Mouse (Mus musculus) megakaryocyte, adult 5-6 weeks (primary cell): ENCODE data around the gene Kcnh1. TPM values are rescaled to one million over a fixed set of nuclear protein-coding genes. Genes with fewer than 3 reads are reported as not detected.

Experiments used
- ATAC-seq: 2 replicates; pipeline ENCODE4 v1.8.0; 2016; ENCODE audit warnings: mild to moderate bottlenecking, inconsistent platforms; ENCODE audit not compliant: poor library complexity, severe bottlenecking
- total RNA-seq, 2 experiments: library from RNA; stranded (forward) in 1 of 2; stranded (reverse) in 1 of 2; fragments of 153-499, 151-499 nt in 1 of 2; fragments of 221-1000, 200-1000 nt in 1 of 2; gene quantifications; 2 replicates each; pipeline versions ENCODE4 v1.2.3 to v1.2.4; 2015 to 2017

The Kcnh1 gene
- total RNA-seq, 2 experiments from 2014 or later: not detected

DNA sequence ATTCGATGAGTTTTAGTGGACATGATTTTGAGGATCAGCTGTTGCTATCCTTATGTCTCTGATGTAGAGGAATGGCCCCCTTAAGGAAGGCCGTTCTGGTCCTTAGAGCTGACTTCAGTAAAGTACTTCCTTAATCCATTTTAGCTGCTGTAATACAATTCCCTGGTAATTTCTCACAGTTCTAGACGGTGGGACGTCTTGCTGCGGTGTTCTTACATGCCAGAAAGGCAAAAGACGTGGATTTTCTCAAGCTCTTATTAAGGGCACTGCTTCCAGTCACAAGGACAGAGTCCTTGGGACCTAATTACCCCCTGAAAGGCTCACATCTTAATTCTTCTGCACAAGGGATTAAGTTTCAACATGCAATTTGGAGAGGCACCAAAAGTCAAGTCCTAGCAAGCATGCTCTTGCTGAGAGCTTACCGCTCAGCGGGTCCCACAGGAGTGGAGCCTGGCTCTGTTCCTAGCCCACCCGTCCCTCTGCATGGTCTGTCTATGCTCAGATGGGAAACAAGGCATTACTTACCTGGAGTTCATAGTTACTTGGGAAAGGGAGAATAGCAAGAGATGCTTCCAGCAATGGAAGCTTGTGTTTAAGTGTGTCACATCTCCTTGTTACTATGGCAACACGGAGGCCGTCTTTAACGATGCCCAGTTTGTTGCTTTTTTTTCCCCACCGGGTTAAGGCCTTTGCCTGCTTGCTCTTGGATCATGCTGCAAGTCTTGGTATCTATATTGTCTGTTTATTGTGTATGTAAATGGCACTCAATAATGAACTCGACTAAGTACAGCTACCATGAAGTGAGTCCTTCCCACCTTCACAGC is 209.3 kb downstream of the Kcnh1 start:
- no peak for ATAC-seq

DNA sequence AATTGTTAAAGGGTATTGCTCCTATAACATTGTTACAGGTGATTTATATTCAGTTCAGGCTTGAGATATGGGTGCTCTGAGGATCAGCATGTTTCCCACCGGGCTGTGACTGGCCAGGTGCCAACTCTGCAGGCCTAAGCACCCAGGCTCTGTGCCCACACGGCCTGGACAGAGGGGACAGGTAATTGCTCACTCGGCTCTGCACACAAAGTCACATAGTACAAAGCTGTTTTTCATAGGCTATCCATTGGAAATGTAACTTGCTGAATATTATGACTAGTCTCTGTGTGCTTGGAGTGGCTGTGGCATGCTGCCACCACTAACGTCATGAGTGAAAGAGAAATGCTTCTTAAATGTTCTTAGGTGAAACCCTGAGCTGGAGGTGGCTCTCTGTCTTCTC is 210.4 kb downstream of the Kcnh1 start:
- ATAC-seq: no peak

DNA sequence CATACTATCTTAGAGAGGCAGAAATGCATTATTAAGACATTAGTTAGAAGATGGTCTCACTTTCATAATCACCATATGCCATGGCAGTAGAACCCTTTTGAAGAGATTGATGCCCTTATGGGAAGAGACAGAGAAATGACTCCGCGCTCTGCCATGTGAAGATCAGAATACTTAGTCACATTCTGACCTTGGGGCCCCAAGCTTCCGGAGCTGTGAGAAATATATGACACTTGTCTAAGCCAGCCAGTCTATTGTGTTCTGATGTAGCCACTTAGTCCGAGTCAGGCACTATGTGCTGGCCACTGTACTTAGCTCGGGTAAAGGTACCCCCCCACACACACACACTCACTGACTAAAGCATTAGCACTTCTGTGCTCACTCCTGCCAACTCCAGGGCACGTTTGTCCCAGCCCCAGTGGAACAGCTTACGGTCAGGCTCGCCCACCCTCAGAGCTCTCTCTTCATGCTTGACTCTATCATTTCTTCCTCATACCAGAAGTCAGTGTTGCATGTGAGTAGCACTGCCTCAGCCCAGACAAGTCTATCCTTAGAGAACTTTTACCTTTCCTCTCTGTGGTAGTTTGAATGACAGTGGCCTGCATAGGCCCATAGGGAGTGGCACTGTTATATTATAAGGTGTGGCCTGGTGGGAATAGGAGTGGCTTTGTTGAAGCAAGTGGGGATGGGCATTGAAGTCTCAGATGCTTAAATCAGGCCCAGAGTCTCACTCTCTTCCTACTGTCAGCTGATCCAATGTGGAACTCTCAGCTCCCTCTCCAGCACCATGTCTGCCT is 212.5 kb downstream of the Kcnh1 start:
- no peak for ATAC-seq

DNA sequence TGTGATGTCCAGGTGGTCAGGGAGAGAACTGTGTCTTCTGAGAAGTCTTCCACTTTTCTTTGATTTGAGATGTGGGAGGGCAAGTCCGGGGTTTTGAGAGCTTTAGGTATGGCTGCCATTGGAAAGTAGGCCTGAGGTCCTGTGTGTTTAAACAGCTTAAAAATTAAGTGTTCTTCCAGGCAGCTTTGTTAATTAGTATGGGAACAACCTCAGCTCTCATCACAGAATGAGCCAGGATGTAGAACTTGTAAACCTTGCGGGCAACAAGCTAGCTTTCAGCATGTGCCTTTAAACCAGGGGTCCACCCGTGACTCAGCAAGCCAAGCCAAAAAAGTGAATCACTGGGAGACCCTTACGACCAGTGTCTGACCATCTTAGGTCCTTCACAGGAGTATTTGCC is 214.6 kb downstream of the Kcnh1 start:
- no peak for ATAC-seq

DNA sequence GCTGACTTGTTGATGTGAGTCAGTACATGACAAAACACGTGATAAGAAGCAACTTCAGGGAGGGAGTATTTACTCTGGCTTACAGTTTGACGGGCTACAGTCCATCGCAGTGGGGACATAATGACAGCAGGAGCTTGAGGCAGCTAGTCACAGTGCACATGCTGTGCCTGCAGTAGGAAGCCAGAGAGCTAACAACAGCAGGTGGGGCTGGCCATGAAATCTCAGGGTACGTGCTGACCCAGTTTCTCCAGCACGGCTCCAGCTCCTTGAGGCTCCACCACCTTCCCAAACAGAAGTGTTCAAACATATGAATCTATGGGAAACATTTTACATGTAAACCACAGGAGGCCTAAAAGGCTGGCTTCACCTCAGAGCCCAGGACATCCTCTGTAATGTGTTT is 216.0 kb downstream of the Kcnh1 start:
- ATAC-seq: no peak

DNA sequence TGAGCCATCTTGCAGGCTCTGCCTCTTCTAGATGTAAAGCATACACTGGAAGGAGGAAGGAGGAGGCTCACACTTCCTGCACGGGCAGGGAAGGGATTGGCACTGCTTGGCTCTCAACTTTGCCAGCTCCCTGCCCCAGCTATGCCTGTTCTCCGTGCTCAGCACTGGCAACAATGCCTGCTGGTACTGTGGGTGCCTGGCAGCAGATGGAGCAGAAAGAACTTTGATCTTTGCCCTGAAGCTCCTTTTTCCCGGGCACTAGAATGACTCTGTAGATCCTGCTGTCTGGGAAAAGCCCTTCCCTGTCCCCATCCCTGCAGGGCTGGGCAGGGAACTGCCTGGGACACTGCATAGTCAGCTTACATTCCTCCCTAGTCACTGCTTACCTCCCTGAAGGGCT is 225.2 kb downstream of the Kcnh1 start:
- no peak for ATAC-seq

DNA sequence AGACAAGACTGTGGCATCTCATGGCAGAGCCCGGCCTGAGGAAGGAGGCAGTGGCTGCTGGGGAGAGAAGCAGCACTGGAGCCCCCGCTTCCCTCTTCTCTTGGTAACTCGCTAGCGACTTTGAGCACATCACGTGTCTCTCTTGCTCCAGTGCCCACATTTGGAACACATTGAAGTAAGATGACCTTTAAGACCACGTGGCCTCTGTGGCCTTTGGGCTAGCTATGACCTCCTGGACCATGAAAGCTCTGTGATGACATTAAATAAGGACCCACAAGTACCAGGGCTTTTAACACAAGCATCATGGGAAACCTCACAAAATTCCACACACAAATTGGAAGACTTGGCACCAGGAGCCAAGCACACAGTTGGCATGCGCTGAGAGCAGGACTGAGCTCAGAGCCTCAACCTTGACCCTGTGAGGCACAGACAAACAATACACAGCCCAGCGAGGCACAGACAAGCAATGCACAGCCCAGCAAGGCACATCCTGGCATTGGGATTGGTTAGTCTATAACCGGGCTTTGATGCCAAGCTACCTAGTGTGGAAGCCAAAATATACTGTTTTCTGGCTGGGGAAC is 225.8 kb downstream of the Kcnh1 start:
- no peak for ATAC-seq

DNA sequence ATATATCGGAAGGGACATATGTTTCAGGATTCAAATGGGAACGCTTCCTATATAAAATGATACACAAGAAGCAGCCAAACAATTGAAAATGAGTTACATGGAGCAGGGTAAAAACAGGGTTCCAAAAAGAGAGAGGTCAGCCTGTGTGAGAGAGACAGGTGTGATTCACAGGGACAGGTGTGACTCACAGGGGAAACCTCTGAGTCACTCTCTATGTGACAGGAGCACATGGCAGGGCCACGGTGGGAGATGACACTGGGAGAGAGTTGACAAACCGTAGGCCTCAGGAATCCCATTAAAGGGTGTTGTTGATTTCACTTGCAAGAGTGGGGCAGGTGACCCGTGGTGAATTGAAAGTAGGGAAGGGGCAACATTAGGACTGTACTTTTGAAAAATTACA is 228.6 kb downstream of the Kcnh1 start:
- ATAC-seq: no peak

DNA sequence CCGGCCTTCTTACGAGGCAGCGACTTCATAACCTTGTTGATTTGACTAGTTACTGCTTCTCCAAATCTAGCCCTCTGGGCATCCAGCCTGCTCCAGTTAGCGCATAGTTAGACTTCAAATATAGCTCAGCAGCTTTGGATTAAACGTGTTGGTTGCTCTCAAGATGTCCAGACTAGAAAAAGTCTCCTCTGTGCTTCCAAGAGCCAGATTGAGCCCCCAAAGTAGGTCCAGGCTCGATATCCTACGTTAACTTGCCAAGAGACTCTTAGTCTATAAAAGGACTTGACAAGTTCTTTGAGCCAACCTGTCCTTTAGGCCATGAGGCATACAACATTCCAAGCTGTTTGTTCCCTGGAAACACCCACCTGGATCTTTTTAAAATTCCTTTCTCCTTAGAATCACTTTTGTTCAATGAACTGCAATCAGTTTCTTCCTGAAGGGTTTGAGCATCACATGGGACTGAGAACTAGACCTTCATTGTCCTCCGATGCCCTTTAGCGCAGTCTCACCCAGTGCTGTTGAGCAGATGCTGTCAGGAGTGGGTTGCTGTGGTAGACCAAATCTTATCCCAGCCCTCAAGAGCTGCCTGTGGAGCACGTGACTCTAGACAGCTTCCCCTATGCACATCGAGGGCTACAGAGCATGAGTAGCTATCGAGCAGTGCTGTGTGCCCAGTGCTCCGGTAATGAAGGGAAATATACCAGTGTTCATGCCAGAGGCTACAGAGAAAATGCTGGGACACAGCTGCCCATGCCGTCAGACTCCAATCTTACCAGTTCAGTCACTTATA is 231.0 kb downstream of the Kcnh1 start:
- ATAC-seq: no peak

DNA sequence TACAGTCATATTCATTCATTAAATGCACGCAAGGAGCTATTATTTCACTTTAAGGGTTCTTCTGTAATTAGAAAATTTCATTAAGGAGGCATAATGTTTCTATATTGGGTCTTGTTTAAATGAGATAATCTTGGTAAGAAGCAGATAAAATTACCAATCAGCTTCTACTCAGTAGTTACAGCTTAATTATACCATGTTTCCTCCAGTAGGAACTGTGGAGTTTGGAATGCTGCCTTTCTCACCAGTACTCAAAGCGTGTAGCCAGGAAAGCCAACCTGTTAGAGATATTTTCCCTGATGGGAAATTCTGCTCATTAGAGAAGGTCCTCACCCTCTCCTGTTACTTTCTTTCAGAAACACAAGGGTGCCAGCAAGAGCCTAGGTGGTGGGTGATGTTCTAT is 240.8 kb downstream of the Kcnh1 start:
- ATAC-seq: no peak

DNA sequence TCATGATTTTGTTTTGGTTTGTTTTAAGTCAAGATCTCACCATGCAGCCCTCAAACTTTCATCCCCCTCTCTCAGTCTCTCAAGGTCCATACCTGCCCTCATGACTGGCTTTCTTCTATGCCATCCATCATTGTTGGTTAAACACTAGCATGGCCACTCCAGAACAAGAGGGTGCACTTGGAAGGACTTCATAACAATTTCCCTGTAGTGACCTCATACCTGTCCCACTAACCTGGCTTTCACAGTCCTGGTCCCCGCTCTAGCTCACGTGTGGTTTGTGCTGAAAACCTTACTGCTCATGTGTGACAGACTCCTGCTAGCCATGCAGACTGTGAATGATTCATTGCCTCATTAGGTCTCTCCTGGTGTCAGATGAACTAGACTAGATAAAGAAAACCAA is 244.9 kb downstream of the Kcnh1 start:
- ATAC-seq: no peak

DNA sequence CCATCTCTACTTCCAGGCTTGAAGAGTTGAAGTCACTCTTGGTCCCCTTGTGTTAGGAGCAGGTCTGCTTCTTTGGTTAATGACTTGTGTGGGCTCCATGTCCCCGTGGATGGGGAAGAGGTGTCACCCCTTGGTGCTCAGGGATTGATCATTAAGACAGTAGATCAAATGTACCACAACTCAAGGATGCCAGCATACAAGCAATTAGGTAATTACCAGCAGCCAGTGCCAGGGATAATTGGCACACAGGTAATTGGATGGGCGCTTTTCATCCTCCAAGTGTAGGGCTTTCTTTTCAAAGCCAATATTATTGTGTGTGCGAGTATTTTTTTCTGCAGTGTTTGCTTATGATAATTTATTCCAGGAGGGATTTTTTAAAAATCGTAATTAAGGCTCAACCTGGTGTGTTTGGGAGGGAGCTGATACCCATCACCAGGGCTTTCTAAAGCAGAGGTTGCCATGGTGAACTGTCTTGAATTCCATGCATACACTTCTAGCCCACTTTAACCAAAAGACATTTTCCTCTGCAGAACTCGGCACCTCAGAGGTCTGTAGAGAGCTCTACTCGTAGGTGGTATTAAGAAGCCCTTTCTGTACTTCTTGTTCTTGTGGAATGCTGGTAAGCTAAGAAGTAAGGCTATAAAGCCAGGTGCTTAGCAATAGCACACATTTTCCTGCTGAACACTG is 248.7 kb downstream of the Kcnh1 start:
- ATAC-seq: no peak

DNA sequence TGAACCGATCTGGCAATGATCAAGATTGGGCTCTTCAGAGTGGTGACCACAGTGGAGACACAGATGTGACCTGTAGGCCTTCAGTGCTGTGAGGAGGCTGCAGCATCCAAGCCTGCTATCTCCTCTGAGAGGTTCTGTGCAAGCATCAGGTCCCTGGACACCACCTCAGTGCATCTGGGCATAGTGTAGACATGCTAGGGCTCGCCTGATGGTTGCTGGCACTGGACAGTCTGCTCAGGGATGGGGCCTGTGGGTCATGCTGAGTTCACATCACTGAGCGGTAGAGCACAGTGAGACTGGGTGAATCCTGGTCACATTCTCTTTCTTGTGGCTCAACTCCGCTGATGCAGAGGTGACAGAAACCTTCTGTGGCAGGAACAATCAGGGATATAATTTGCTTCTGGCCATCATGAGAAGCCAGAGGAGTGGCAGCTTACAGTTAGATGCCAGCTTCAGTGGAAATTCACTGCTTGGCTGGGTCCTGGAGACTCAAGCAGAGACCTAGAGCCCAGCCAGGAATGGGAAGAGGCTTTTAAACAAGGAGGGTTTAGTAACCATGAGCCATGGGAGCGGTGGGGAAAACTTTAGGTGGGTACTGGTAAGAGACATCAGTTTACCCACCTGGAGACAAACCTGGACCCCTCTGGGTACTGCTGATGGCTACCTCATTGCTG is 252.3 kb downstream of the Kcnh1 start:
- no peak for ATAC-seq

DNA sequence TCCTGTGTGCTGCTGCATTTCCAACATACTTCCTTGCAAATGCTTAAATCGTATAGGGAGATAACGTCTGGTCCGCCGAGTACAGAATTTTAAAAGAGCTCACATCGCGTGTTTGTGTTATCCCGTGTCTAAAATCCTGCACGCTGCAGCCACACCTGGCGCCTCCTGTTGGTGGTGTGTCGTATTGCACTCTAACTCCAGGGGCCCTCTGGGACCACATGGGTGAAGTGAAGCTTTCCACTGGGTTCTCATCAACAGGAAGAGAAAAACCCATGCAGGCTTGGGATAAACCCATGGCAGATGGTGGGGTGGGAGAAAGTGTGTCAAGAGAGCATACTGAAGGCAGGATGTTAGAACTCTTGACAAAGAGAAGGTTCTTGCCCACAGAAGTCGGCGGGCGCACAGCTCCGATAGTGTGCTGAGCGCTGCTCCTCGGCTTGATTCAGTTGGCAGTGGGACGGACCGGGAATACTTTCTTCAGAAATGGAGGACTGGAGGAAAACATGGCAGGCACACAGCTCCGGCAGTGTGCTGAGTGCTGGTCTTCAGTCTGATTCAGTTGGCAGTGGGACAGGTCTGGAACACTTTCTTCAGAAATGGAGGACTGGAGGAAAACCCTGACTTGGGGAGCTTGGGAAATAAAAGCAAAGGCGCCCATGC is 253.6 kb downstream of the Kcnh1 start:
- no peak for ATAC-seq

DNA sequence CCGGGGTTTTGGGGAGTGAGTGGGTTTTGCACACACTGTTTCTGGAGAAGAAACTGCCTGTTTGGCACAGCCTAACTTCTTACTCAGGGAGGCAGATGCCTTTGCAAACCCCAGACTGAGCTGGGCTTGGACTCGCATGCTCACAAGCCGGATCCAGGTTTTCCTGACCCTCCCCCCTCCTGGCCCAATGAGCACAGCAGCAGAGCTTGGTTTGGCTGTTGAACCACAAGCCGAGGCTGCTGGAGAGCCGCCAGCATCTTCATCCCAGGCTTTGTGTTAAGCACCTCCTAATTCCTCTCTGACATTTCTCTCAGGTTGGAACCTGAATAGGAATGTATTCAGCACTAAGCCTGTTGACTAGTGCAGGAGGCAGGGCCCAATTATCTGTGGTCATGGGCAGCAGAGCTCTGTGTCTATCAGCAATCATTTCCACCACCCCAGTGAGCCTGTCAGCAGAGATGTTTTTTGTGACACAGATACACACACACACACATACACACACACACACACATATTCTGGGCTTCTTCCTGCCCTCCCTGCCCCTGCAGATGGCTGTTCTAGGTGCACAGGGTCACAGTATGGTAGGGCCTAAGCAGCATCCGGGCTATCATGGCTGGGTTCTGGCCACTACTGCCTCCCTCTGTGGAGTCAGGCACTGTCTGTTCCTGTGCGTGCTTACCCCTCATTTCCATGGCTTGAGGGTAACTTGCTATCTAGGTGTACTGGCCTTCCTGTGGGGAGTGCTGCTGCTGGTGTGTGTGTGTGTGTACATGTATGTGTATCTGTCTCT is 254.3 kb downstream of the Kcnh1 start:
- no peak for ATAC-seq

DNA sequence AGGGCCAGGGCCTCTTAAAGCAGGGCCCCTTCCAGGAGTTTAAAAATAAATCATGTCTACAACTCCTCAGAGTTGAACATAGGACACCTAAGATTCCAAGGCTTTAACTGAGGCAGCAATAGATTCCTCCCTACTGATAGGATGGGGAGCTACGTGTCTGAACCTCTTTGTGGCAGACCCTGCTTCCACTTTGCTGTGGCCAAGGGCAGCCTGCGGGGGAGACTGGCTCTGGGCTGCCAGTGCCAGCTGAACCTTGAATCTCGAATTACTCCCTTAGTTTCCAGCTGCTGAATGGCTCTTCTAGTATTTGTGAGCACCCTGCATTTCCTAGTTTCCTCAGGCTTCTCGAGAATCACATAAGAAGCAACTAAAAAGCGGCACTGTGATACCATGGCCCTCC is 255.6 kb downstream of the Kcnh1 start:
- ATAC-seq: no peak

DNA sequence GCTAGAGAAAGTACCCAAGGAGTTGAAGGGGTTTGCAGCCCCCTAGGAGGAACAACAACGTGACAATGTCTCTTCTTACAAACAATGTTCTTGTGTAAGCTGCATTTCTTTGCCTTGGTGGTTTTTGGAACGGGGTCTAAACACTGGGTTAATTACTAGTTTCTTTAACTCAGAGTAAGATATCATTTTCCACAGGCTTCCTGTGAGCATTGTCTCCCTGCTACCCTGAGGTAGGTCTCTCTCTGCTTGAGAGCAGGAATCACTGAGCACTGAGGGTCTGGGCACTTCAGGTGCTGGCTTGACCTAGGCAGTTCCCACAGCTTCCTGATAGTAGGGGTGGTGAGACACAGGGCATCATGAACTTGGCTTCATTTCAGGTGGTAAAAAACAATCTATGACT is 257.1 kb downstream of the Kcnh1 start:
- ATAC-seq: no peak

DNA sequence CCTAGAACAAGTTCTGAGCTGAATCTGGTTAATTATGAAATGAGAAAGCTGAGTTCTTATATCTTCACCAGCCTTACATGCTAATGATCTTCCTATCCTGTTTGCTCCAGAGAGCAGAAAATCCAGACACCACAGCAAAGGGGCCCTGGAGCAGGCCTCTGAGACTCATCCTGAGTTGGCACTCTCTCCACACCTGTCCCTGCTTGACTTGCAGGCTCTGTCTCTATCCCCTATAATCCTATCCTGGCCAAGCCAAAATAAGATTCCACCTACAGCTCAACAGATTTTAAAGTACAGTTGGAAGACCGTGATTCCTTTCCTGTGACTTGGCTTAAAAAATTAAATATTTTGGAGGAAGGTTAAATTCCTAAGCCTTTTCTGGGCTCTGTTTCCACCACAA is 257.9 kb downstream of the Kcnh1 start:
- ATAC-seq: no peak
